Mouse (Mus musculus) NIH3T3 (cell line): ENCODE data around the gene Cbfa2t3.

Experiments used
- DNase-seq: peaks from one replicate; pipeline ENCODE4 v3.0.0-alpha.2; 2012; ENCODE audit warnings: low read depth

The Cbfa2t3 gene

DNA sequence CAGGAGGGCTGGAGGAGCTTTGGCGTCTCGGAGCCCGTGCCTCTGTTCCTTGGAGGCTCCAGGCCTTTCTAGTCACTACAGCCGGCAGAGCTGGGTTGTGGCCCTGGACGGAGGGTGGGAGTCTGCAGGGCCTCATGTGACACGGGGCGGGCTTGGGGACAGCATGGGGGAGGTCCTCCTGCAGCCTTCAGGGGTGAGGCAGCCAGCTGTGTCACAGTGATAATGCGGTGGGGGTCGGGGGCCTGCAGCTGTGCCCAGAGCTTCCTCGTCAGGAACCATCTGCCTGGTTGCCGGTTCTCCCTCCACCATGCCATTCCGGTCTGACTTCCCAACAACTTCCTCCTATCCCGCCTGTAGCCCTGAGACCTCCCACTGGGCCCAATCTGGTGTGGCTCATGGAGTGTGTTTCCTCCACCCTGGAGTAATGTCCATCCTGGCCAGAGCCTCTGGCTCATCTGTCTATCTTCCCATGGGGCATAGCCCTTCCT lies at the start of gene Cbfa2t3:
Gene Cbfa2t3, minus strand, starts transcription at position 105 of the 488 bp plus-strand sequence.
- DNase-seq, result no peak

DNA sequence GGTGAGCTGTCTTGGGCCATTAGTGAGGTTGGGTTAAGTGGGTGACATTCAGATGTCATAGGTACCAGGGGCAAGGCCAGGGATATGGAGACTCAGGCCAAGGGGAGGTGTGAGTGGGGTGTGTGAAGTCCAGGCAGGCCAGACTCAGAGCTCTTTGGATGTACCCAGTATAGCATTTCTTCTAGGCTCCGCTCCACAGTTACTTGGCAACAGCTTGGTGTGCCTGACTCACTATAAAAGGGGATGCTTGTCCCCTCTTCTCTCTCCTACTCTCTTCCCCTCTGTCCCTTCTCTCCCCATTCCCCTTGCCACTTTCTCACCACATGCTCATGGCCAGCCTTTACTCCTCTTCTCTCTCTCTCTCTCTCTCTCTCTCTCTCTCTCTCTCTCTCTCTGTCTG lies 48.9 kb upstream of the Cbfa2t3 start:
- DNase-seq, result no peak

DNA sequence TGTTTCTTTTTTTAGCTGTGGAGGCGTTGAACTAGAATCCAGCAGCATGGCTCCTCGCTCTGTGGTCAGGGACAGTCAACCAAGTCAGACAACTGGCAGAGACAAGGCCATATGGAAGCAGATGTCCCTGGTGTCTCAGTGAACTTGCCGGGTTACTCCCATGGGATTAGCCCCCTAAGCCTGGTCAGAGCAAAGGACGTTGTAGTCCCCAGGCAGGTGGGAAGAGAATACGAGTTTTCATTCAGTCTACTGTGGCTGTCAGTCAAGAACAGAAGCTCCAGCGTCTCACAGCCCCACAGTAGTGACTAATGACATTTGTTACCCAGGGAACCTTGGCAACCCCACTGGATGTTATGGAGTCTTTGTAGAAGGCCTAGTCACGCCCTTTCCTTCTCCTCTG lies 47.5 kb upstream of the Cbfa2t3 start:
- no peak for DNase-seq

DNA sequence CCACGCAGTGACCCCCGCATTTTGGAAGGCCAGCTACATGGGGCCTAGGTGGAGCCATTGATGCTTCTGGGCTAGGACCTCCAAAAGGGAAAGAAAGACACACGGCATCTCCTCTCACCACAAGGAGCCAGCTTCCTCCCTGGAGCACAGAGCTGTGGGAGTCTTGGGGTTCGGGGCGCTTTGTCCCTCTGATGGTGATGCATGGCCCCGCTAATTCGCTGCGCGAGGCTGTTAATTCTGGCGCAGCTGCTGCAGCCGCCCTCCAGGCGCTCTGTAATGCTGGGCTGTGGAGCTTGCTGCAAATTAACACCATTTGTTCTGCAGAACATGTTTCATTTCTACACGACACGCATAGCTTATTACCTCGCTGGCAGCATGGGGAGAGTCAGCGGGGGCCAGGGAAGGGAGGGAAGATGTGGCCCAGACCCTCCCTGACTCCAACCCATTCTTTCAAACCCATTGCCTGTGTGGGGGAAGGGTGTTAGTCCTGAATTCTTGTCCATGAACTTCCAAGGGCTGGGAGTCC lies 46.9 kb upstream of the Cbfa2t3 start:
- no peak for DNase-seq

DNA sequence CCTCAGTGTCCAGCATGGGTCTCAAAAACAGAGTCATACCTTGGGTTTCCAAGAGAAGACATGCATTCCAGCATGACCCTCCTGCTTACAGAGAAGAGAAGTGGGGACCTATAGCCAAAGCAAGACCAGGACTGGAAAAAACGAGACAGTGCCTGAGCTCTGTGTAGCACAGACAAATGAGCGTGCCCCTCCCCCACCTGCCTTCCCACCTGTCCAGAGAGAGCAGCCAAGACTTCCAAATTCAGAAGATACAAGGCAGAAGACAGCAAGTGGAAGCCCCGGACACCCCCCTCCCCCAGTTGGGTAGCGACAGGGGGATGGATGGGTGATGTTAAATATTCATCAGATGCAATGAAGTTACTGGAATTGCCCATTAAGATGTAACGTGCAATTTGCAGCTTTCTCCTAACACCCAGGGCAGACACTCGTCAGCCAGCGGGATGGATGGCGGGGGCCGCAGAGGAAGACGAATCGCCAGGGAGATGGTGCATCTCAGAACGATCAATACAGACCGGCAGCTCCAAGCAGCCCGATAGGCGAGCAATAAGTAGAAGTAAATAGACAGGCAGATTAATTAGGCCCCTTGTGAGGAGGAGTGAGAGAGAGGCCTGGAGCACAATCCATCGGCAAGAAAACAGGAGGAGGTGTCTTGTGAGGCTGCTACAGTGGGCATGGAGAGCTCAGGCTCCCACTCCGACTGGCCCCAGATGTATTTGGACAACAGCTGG lies 46.3 kb upstream of the Cbfa2t3 start:
- no peak for DNase-seq

DNA sequence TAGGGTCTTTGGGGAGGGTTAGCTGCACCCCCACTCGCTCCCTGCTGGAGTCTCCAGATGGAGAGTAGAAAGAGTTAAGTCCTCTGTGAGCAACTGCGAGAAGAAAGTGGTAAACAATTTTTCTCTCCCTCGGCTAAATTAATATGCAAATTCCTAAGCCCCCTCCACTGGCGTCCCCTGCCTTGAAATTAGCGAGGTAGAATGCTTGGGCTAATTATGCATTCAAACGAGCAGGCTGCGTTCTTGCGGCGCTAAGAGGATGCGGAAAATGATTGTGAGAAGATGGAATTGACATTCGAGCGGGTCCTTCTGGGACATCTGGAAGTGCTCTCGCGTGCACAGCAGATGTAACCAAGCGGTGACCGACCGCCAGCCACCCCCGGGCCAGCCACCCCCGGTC lies 43.6 kb upstream of the Cbfa2t3 start:
- no peak for DNase-seq

DNA sequence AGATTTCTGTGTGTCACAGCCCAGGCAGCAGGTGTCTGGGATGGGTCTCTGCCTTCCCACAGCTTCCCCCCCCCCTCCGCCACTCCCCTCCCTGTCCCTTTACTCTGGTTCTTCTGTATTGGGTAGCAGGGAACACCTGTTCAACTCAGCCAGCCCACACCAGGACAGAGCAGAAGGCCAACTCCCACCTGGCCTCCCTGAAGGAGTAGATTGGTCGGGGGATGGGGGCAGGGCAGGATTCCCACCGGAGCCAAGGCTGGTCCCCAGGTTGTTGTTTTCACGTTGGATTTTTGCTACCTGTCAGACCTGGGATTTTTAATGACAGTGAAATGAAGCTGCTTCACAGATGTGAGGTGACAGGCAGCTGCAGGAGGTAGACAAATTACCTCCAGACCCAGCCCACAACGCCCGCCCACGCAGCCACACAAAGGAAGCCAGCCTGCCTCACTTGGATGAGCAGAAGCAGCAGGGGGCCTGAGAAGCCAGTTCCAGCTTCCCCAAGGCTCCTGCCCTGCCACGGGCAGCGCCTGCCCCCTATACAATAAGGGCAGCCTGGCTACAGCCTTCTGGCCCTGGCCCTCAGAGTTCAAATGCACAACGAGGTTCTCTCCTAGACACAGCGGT lies 40.3 kb upstream of the Cbfa2t3 start:
- DNase-seq, result no peak

DNA sequence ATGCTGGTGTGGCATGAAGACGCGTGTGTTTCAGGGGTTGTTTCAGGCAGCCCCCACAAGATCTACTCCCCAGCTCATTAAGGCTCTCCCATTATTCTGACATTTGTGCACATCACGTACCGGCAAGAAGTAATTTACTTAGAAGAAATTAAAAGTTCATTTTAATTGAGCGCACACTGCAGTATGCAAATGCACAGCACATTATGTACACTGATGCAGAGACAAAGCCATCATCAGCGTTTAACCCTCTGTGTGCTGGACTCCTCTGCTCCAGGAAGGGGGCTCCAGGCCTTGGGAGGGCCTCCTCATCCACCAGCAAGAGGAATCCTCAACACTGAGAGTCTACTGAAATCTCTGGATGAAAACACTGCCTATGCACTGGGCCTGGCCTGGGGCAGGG lies 39.0 kb upstream of the Cbfa2t3 start:
- no peak for DNase-seq

DNA sequence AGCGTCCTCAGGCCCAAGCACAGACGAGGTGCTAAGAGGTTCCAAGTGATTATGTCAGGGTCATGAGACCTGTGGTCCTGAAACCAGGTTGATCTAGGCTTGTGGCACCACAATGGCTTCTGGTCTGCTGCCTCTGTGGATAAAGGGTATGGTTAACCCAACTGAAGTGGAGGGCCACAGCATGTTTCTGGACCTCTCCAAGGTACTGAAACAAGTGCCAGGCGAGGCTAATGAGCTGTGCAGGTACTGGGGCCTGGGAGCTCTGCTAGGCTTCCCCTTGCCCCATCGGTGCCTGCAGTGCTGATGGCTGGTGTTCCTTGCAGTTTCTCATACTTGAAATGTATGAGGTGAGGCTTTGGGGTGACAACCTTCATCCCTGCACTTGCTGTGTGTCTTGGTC lies 38.2 kb upstream of the Cbfa2t3 start:
- DNase-seq, result peak; percentile 62

DNA sequence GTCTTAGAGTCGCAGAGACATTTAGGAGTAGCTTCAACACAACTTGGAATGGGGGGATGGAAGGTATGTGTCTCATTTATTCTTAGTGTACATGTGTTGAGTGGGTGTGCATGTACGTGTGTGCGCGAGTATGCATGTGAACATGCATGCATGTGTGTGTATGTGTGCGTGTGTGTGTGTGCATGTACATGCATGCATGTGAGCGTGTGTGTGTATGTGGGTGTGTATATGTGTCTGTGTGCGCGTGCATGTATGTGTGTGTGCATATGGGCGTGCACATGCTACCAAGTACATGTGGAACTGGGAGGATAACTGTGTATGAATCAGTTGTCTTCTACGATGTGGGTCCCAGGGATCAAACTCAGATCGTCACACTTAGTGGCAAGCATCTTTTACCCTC lies 37.7 kb upstream of the Cbfa2t3 start:
- no peak for DNase-seq

DNA sequence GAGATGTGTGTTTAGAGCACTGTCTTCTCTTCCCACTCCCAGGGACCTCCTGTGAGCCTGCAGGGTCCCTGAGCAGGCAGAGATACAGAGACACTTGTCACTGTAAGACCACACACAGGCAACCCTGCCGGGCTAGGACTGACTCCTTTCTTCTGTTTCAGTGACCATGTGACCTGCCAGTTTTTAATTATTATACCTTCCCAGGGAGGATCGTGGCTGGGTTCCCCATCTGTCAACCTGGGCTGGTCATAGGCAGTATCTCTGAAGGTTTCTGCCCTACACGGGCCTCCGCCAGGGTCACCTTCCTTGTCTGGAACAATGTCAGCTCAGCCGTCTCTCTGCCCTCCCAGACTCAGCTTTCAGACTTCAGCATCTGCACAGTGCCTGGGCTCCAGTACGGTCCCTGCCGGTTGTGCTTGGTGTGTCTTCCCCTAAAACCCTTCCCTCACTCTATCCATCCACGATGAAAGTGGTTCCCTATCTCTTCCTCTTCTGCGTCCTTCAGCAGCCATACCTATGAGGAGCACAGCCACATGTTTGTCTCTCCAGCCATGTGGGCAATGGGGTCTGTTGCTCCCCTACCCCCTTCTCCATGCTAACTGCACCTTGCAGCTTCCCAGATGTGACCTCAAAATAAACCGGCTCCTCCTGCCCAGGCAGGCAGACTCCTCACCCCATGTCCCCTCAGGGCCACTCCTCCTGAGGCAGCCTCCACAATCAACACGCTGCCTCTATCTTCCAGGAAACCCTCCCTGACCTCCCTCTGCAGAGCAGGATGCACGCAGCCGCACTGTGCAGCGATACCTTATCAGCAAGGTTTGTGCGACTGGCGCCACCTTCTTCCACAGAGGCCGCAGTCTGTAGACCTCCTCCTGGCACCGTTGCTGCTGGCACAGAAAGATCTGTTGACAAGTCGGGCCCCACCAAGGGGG lies 36.9 kb upstream of the Cbfa2t3 start:
- no peak for DNase-seq

DNA sequence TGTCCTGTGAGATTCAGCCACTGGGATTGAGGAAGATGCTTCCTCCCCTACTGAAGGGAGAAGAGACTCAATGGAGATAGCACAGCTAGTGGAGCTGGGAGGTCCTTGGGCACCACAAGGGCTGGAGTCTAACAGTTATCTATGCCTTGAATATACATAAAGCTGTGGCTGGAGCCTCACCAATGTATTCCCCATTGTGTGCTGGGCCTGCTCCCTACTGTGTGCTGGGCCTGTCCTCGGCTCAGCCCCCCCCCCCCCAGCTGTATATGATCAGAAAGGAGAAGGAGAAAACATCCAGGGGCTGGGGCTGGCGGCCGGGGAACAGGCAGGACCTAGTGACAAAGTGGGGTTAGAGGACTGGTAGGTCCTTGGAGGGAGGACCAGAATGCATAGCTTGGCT lies 36.2 kb upstream of the Cbfa2t3 start:
- DNase-seq, result no peak

DNA sequence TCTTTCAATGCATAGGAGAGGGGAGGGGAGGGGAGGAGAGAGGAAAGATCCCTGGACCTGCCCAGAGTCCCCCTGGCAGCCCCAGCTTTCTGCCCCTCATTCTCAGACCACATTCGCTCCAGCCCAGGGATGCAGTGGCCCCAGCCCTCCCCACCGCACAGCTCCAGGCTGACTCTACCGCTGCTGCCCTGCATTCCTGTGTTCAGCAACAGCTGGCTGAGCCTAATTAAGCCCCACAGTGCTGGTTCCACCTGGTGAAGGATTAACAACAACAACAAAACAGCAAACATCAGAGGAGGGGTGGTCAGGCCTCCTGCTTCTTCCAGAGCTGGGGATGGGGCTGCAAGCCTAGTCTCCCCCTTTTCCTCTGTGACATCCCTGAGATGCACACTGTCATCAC lies 29.7 kb upstream of the Cbfa2t3 start:
- no peak for DNase-seq

DNA sequence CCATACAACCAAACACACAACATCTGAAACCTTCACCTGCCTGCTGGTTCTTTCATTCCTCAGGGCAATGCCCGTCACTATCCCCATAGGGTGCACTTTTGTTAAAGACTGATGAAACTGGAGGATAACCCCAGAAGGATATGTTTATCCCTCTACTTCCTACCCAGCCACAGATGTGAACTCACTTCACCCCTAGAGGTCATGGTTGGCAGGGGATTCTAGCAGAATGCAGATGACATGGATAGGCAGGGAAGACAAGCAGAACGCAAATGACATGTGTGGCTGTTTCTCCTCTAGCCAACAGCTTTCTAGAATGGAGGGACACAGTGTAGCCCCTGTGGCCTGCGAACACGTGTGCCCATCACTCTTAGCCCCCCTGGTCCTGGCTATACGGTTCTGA lies 28.5 kb upstream of the Cbfa2t3 start:
- no peak for DNase-seq

DNA sequence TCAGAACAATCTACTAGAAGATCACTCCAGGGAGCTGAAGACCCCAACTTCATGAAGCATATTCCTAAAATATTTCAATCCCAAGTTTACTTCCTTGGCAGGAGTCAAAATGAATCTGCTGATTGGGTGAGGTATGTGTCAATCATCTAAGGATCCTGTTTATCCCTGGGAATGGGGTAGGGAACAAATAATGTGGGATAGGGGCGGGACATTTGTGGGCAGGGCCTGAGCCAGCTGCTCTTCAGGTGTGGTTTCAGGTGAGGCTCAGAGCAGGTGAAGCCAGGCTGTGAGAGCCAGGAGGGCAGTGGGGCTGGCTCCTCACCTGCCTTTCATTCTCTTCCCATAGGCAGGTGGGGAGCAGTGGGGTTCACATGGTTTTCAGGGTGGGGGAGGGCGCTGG lies 27.9 kb upstream of the Cbfa2t3 start:
- no peak for DNase-seq

DNA sequence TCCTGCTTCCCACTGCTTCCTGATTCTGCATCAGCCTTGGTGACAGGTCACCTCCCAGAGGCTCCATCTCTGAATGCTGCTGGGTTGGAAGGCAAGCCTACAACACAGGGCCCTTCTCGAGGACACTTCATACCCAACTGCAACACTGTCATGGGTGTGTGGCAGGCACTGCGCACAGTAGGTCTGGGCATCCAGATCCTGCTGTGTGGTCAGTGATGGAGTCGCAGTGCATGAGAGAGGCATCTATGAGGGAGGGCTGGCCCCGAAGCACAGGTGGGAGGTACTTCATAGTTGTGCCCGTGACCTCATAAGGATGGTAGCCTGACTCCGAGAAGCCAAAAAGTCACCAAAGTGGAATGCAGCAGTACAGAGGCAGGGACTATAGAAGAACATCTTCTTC lies 26.3 kb upstream of the Cbfa2t3 start:
- DNase-seq, result no peak

DNA sequence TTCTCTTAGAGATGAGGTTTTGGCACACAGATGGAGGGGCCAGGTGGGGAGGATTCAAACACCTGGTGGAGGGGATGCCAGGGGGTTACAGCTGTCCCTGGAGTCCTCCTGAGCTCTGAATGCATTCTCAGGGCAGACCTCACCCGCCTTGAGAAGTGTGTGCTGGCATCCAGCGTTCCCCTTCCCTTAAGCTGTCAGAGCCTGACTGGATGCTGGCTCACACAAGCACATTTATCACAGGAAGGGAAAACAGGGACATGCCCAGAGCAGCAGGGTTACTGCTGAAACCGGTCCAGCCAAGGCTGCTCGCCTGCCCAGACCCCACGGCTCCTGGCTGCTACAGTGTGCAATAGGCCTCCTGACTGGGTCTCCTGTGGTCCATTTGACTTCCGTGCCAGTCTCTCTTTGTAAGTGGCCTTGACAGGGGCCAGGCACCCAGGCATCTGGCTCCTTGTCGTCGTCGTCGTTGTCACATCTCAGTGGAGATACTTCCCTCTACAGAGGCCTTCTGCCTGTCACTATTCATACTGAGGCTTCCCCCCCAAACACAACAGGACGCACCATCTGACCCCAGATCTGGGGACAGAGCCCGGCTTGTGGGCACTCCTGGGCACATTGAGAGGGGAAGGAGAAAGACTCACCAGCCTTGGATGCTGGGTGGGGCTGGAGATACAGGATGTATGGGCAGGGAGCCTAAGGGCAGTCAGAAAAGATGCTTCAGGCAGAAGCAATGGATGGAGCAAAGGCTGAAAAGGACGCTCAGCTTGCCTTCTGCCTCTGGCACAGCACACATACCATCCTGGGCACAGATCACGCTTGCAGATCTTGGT lies 22.1 kb upstream of the Cbfa2t3 start:
- no peak for DNase-seq

DNA sequence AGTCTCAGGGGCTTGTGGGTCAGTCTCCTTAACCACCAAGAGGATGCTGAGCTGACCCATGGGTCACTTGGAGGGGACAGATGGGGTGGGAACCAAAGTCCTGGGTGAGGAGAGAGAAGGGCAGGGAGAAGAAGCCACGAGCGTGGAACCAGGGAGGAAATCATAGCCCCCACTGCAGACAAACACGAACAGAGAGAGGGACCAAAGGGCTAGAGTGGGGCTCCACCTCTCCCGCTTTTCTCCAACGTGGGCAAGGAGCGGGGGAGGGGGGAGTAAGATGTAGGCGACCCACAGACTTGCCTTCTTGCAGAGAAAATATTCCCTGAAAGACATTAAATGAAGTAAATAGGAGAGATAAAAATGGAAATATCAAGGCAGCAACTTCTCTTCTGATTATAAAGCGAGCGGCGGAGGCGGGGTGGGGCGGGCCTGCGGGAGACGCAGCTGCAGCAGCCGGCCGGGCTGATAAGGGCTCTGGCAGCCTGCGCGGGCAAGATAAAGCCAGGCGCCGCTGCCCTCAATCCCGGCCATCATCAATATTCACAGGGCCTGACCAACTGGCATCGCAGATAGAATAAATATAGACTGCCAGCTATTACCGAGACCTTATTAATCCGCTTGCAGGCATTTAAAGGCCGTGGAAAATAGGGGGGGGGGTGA lies 21.3 kb upstream of the Cbfa2t3 start:
- DNase-seq, result no peak

DNA sequence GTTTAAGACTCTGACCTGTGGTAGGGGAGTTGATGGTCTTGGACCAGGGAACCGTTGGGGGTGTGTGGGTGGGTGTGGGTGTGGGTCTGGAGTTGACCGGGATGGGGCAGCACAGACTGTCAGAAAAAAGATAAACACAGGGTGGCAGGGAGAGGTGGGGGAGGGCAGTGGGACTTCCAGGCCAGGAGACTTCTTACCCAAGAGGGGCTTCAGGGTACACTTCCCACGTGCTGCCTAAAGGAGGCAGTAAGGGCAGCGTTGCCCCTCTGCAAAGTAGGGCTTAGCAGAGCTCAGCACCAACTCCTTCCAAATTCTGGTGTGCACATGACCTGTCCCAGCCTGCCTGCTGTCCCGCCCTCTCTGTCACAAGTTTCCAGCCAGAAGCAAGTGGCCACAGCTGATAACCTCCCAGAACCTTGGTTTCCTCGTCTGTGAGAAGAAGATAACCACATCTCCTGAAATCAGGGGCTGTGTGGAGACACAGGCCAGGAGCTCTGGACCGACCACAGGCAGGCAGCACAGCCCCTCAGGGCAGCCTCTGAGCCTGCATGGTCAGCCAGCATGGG lies 20.7 kb upstream of the Cbfa2t3 start:
- DNase-seq, result no peak

DNA sequence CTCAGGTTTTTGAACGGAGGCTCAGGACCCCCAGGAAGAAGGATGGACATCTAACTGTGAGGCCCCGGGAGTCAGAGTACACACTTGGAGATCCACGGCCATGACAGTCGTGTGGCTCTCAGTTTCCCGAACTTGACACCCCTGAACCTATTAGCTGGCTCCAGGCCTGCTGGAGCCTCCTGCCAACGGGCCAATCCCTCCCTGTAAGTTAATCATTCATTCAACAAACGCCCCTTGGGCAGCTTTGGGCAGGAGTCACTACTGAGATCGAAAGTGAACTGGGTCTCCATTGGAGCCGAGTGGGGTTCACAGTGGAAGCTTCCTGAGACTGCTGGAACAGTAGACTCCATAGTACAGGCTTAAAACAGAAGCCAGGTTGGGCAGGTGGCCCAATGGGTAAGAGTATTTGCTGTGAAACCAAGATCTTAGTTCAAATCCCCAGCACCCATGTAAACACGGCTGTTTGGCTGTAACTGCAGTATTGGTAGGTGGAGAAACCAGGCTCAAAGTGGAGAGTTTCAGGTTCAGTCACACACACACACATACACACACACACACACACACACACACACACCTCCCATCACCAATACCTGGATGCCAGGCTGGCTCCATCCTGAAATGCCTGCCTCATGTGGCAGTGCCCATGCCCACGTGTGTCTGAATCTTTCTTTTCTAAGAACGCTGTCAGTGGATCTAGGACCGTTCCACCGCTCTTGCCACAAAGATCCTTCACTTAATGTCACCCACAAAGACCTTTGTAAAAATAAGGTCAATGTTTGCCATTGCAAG lies 20.0 kb upstream of the Cbfa2t3 start:
- no peak for DNase-seq
